Mouse (Mus musculus) liver, embryonic 15.5 days (tissue): ENCODE data around the gene Odf3l1. TPM values are rescaled to one million over a fixed set of nuclear protein-coding genes. Genes with fewer than 3 reads are reported as not detected.

Source experiments
- ATAC-seq: fragments of 200-750 bp; cut with Nextera tagmentation; 2 replicates; pipeline ENCODE4 v1.8.0; 2017; ENCODE audit warnings: moderate number of reproducible peaks, mild to moderate bottlenecking, moderate library complexity; ENCODE audit not compliant: insufficient read depth
- H3K27ac ChIP-seq: fragments of 300-500 bp; sonication (generic); replicated peaks from 2 replicates; pipeline ENCODE4 v1.5.1; 2015; ENCODE audit warnings: mild to moderate bottlenecking, inconsistent platforms
- H3K27me3 ChIP-seq: fragments of 300-500 bp; sonication (generic); 2 replicates; pipeline ENCODE4 v1.6.1; 2015; ENCODE audit warnings: mild to moderate bottlenecking, inconsistent platforms
- H3K36me3 ChIP-seq: fragments of 300-500 bp; sonication (generic); replicated peaks from 2 replicates; pipeline ENCODE4 v1.6.1; 2015; ENCODE audit warnings: moderate library complexity, mild to moderate bottlenecking, inconsistent platforms
- H3K4me1 ChIP-seq: fragments of 300-500 bp; sonication (generic); replicated peaks from 2 replicates; pipeline ENCODE4 v1.6.1; 2015; ENCODE audit warnings: inconsistent platforms
- H3K4me2 ChIP-seq: fragments of 300-500 bp; sonication (generic); 2 replicates; pipeline ENCODE4 v1.6.1; 2015; ENCODE audit warnings: moderate library complexity, mild to moderate bottlenecking, inconsistent platforms
- H3K4me3 ChIP-seq: fragments of 300-500 bp; sonication (generic); replicated peaks from 2 replicates; pipeline ENCODE4 v1.5.1; 2015; ENCODE audit warnings: mild to moderate bottlenecking, inconsistent platforms
- H3K9ac ChIP-seq: fragments of 300-500 bp; sonication (generic); 2 replicates; pipeline ENCODE4 v1.6.1; 2015; ENCODE audit warnings: moderate library complexity, mild to moderate bottlenecking, inconsistent platforms
- H3K9me3 ChIP-seq: fragments of 300-500 bp; sonication (generic); replicated peaks from 2 replicates; pipeline ENCODE4 v1.6.1; 2016; ENCODE audit warnings: inconsistent platforms
- WGBS: fragments of 180-500 bp; shearing (Covaris S2); methylation state at CpG from one replicate; pipeline ENCODE4 v1.1.7; 2015; ENCODE audit warnings: mixed read lengths; ENCODE audit not compliant: insufficient replicate concordance; 5-methylcytosine and 5-hydroxymethylcytosine counted together
- polyA plus RNA-seq: library from polyadenylated mRNA; unstranded; fragments of >200 nt; fragmentation: Nextera tagmentation; extraction: Ambion mirVana; gene quantifications from 2 replicates; pipeline ENCODE4 v1.2.1, GENCODE M21; 2015

The Odf3l1 gene
- polyA plus RNA-seq, 1 experiment from 2014 or later: 0.10 TPM

- Histone ChIP-seq H3K27ac (no peak overlapping the region), H3K36me3 (no peaks in the 10 kb centered on the region), H3K4me3 (no peak overlapping the region), H3K4me1 (peaks cover 10% of the 10 kb centered on the region), H3K27me3 (peaks cover 6% of the 10 kb centered on the region), H3K9me3 (no peaks in the 10 kb centered on the region), H3K4me2 (no peak overlapping the region), H3K9ac (no peak overlapping the region)
- ATAC-seq: no peak
- 61% methylated on average over 8 of the region's 8 CpGs for WGBS
Measured at GRCm38 (mm10) chr9:56893313-56893712, 28.8 kb upstream of the Odf3l1 start.

- Histone ChIP-seq H3K9me3 (no peaks in the 10 kb centered on the region), H3K27me3 (peaks cover 6% of the 10 kb centered on the region), H3K27ac (no peak overlapping the region), H3K4me1 (peaks cover 10% of the 10 kb centered on the region), H3K9ac (no peak overlapping the region), H3K36me3 (no peaks in the 10 kb centered on the region), H3K4me3 (no peak overlapping the region), H3K4me2 (0 out of 2 replicates have a peak overlapping the region, but pooled peaks have one; percentile 50)
- 72% methylated on average over 10 of the region's 10 CpGs for WGBS
- ATAC-seq: no peak
Measured at GRCm38 (mm10) chr9:56892111-56892510, 27.6 kb upstream of the Odf3l1 start.

- ATAC-seq: 0 out of 2 replicates have a peak, but pooled peaks have one; percentile 10
- 31% methylated on average over 12 of the region's 12 CpGs for WGBS
- no peak overlapping the region for H3K4me3 ChIP-seq
- no peak overlapping the region for H3K27ac ChIP-seq
- no peaks in the 10 kb centered on the region for H3K36me3 ChIP-seq
- H3K4me2 ChIP-seq: peak overlapping the region; percentile 50
- no peaks in the 10 kb centered on the region for H3K9me3 ChIP-seq
- peaks cover 10% of the 10 kb centered on the region for H3K4me1 ChIP-seq
- H3K27me3 ChIP-seq: peaks cover 6% of the 10 kb centered on the region
- no peak overlapping the region for H3K9ac ChIP-seq
Measured at GRCm38 (mm10) chr9:56891517-56892011, 27.1 kb upstream of the Odf3l1 start.

- no peak overlapping the region for H3K9ac ChIP-seq
- 53% methylated on average over 11 of the region's 11 CpGs for WGBS
- H3K4me2 ChIP-seq: no peak overlapping the region
- H3K36me3 ChIP-seq: no peaks in the 10 kb centered on the region
- no peak overlapping the region for H3K27ac ChIP-seq
- peaks cover 10% of the 10 kb centered on the region for H3K4me1 ChIP-seq
- no peak overlapping the region for H3K4me3 ChIP-seq
- H3K27me3 ChIP-seq: peaks cover 6% of the 10 kb centered on the region
- no peaks in the 10 kb centered on the region for H3K9me3 ChIP-seq
- no peak for ATAC-seq
Measured at GRCm38 (mm10) chr9:56890522-56891250, 26.2 kb upstream of the Odf3l1 start.

GRCm38 (mm10) chr9:56889817-56890216 is 25.3 kb upstream of the Odf3l1 start:
- Histone ChIP-seq H3K36me3 (no peaks in the 10 kb centered on the region), H3K4me3 (no peak overlapping the region), H3K27me3 (peaks cover 6% of the 10 kb centered on the region), H3K9me3 (no peaks in the 10 kb centered on the region), H3K27ac (no peak overlapping the region), H3K4me2 (peak overlapping the region; percentile 46), H3K9ac (no peak overlapping the region), H3K4me1 (peaks cover 10% of the 10 kb centered on the region)
- WGBS: 9% methylated on average over 14 of the region's 14 CpGs
- no peak for ATAC-seq

- 82% methylated on average over 16 of the region's 16 CpGs for WGBS
- Histone ChIP-seq H3K4me3 (no peak overlapping the region), H3K9me3 (no peaks in the 10 kb centered on the region), H3K36me3 (no peaks in the 10 kb centered on the region), H3K4me1 (peaks cover 10% of the 10 kb centered on the region), H3K27ac (no peak overlapping the region), H3K4me2 (no peak overlapping the region), H3K9ac (no peak overlapping the region), H3K27me3 (peaks cover 6% of the 10 kb centered on the region; the same call in 1 of the 2 replicates)
- ATAC-seq: no peak
Measured at GRCm38 (mm10) chr9:56887581-56887980, 23.1 kb upstream of the Odf3l1 start.

- no peaks in the 10 kb centered on the region for H3K36me3 ChIP-seq
- H3K9me3 ChIP-seq: no peaks in the 10 kb centered on the region
- WGBS: 72% methylated on average over 15 of the region's 15 CpGs
- no peak for ATAC-seq
- peaks cover 6% of the 10 kb centered on the region for H3K4me1 ChIP-seq
- peaks cover 4% of the 10 kb centered on the region; the same call in 1 of the 2 replicates for H3K27me3 ChIP-seq
- H3K27ac ChIP-seq: no peak overlapping the region
- no peak overlapping the region for H3K4me2 ChIP-seq
- no peak overlapping the region for H3K9ac ChIP-seq
- no peak overlapping the region for H3K4me3 ChIP-seq
Measured at GRCm38 (mm10) chr9:56886601-56887000, 22.1 kb upstream of the Odf3l1 start.

- Histone ChIP-seq H3K27ac (no peak overlapping the region), H3K27me3 (peaks cover 4% of the 10 kb centered on the region; the same call in 1 of the 2 replicates), H3K36me3 (no peaks in the 10 kb centered on the region), H3K9ac (no peak overlapping the region), H3K9me3 (no peaks in the 10 kb centered on the region), H3K4me1 (0 out of 2 replicates have a peak, but pooled peaks cover 5% of the 10 kb centered on the region), H3K4me3 (no peak overlapping the region), H3K4me2 (no peak overlapping the region)
- WGBS: 49% methylated on average over 13 of the region's 13 CpGs
- ATAC-seq: no peak
Measured at GRCm38 (mm10) chr9:56886113-56886512, 21.6 kb upstream of the Odf3l1 start.

- ATAC-seq: no peak
- WGBS: 59% methylated on average over 4 of the region's 4 CpGs
- H3K27me3 ChIP-seq: no peaks in the 10 kb centered on the region; the same call in 1 of the 2 replicates
- H3K9me3 ChIP-seq: no peaks in the 10 kb centered on the region
- no peaks in the 10 kb centered on the region for H3K36me3 ChIP-seq
- no peak overlapping the region for H3K4me3 ChIP-seq
- no peak overlapping the region for H3K27ac ChIP-seq
- H3K9ac ChIP-seq: no peak overlapping the region
- H3K4me2 ChIP-seq: no peak overlapping the region
- H3K4me1 ChIP-seq: no peaks in the 10 kb centered on the region
Measured at GRCm38 (mm10) chr9:56884328-56884727, 19.8 kb upstream of the Odf3l1 start.

- Histone ChIP-seq H3K4me2 (no peak overlapping the region), H3K4me3 (no peak overlapping the region), H3K36me3 (no peaks in the 10 kb centered on the region), H3K9ac (no peak overlapping the region), H3K4me1 (no peaks in the 10 kb centered on the region), H3K9me3 (no peaks in the 10 kb centered on the region), H3K27ac (no peak overlapping the region), H3K27me3 (no peaks in the 10 kb centered on the region; the same call in 1 of the 2 replicates)
- no peak for ATAC-seq
- WGBS: 62% methylated on average over 7 of the region's 7 CpGs
Measured at GRCm38 (mm10) chr9:56883470-56883869, 19.0 kb upstream of the Odf3l1 start.

GRCm38 (mm10) chr9:56882818-56883217 is 18.3 kb upstream of the Odf3l1 start:
- no peak overlapping the region for H3K4me2 ChIP-seq
- no peak for ATAC-seq
- WGBS: 45% methylated on average over 12 of the region's 12 CpGs
- H3K4me3 ChIP-seq: no peak overlapping the region
- H3K27ac ChIP-seq: no peak overlapping the region
- H3K27me3 ChIP-seq: no peaks in the 10 kb centered on the region; the same call in 1 of the 2 replicates
- no peak overlapping the region for H3K9ac ChIP-seq
- H3K4me1 ChIP-seq: no peaks in the 10 kb centered on the region
- no peaks in the 10 kb centered on the region for H3K36me3 ChIP-seq
- H3K9me3 ChIP-seq: no peaks in the 10 kb centered on the region
